Mouse (Mus musculus) spleen, adult 2 months (tissue): ENCODE measurements at regions not wholly inside any gene's neighbourhood (a gene's known extent, or its start where the extent isn't known, plus 50 kb on each side); places are given as distances from the start of the nearest gene placed in this dataset.

Source experiments
- DNase-seq, 2 experiments: peaks; one replicate each; pipeline versions ENCODE4 v3.0.0 to v3.0.0-alpha.2; 2012 to 2021; ENCODE audit warnings: low spot score in 2 of 2, low read depth in 1 of 2
- H3K27ac ChIP-seq: fragments of 200-500 bp; 2 replicates; pipeline ENCODE4 v1.5.1; 2012; ENCODE audit warnings: low read length, inconsistent platforms; ENCODE audit not compliant: insufficient read depth
- H3K27me3 ChIP-seq: fragments of 200-500 bp; 2 replicates; pipeline ENCODE4 v1.6.1; 2012; ENCODE audit warnings: mild to moderate bottlenecking, moderate library complexity, low read length, inconsistent platforms; ENCODE audit not compliant: control insufficient read depth, insufficient read depth
- H3K36me3 ChIP-seq: fragments of 200-500 bp; 2 replicates; pipeline ENCODE4 v1.6.1; 2012; ENCODE audit warnings: mild to moderate bottlenecking, low read length, inconsistent platforms; ENCODE audit not compliant: control insufficient read depth, insufficient read depth
- H3K4me1 ChIP-seq: fragments of 200-500 bp; 2 replicates; pipeline ENCODE4 v1.6.1; 2011; ENCODE audit warnings: inconsistent platforms; ENCODE audit not compliant: control insufficient read depth, insufficient read depth, insufficient read length
- H3K4me3 ChIP-seq: fragments of 200-500 bp; 2 replicates; pipeline ENCODE4 v1.5.1; 2011; ENCODE audit warnings: mild to moderate bottlenecking, inconsistent platforms; ENCODE audit not compliant: insufficient read depth, insufficient read length; ENCODE audit errors: extremely low read depth
- CTCF ChIP-seq: fragments of 200-500 bp; IDR thresholded peaks from 2 replicates; pipeline ENCODE4 v1.5.1; 2011; ENCODE audit warnings: mild to moderate bottlenecking, inconsistent platforms; ENCODE audit not compliant: insufficient read depth, insufficient read length, insufficient replicate concordance; ENCODE audit errors: extremely low read depth
- POLR2A ChIP-seq: fragments of 200-500 bp; IDR thresholded peaks from 2 replicates; pipeline ENCODE4 v1.6.1; 2011; ENCODE audit warnings: low read depth, low read length, inconsistent platforms
- WGBS: fragments of 180-500 bp; shearing (Covaris S2); methylation state at CpG from one replicate; pipeline ENCODE4 v1.1.7; 2018; 5-methylcytosine and 5-hydroxymethylcytosine counted together

- no peaks in the 10 kb centered on the region for H3K4me1 ChIP-seq
- H3K36me3 ChIP-seq, result no peaks in the 10 kb centered on the region
- WGBS, result 87% methylated on average over 2 of the region's 2 CpGs
- H3K4me3 ChIP-seq, result no peak overlapping the region
- TF ChIP-seq POLR2A, result no peak
- no peak for TF ChIP-seq CTCF
- no peaks in the 10 kb centered on the region for H3K27me3 ChIP-seq
- H3K27ac ChIP-seq, result no peak overlapping the region
- DNase-seq, result no peak
These were observed 61.2 kb upstream of the Nampt start for GRCm38 (mm10) chr12:32758150-32758549.

- H3K4me1 ChIP-seq, result no peaks in the 10 kb centered on the region
- WGBS, result 93% methylated on average over 3 of the region's 3 CpGs
- no peak for DNase-seq
- H3K36me3 ChIP-seq, result no peaks in the 10 kb centered on the region
- H3K27ac ChIP-seq, result no peak overlapping the region
- TF ChIP-seq POLR2A (no peak), CTCF (no peak)
- H3K27me3 ChIP-seq, result no peaks in the 10 kb centered on the region
- no peak overlapping the region for H3K4me3 ChIP-seq
These were observed 58.7 kb upstream of the Nampt start for GRCm38 (mm10) chr12:32760627-32761026.

GRCm38 (mm10) chr12:32761055-32761454 is 58.3 kb upstream of the Nampt start:
- no peaks in the 10 kb centered on the region for H3K27me3 ChIP-seq
- H3K4me1 ChIP-seq, result no peaks in the 10 kb centered on the region
- TF ChIP-seq CTCF, result no peak
- TF ChIP-seq POLR2A, result no peak
- H3K27ac ChIP-seq, result no peak overlapping the region
- no peaks in the 10 kb centered on the region for H3K36me3 ChIP-seq
- DNase-seq, result no peak
- WGBS, result 70% methylated on average over 3 of the region's 3 CpGs
- no peak overlapping the region for H3K4me3 ChIP-seq

GRCm38 (mm10) chr12:32764271-32764670 is 55.1 kb upstream of the Nampt start:
- WGBS, result 87% methylated on average over 3 of the region's 3 CpGs
- no peaks in the 10 kb centered on the region for H3K27me3 ChIP-seq
- TF ChIP-seq POLR2A, result no peak
- TF ChIP-seq CTCF, result no peak
- no peak for DNase-seq
- H3K27ac ChIP-seq, result no peak overlapping the region
- H3K36me3 ChIP-seq, result no peaks in the 10 kb centered on the region
- H3K4me1 ChIP-seq, result no peaks in the 10 kb centered on the region
- no peak overlapping the region for H3K4me3 ChIP-seq

GRCm38 (mm10) chr12:32764747-32765146 is 54.6 kb upstream of the Nampt start:
- H3K27ac ChIP-seq, result no peak overlapping the region
- H3K4me1 ChIP-seq, result no peaks in the 10 kb centered on the region
- H3K4me3 ChIP-seq, result no peak overlapping the region
- no peaks in the 10 kb centered on the region for H3K27me3 ChIP-seq
- no peaks in the 10 kb centered on the region for H3K36me3 ChIP-seq
- WGBS, result 83% methylated on average over 7 of the region's 7 CpGs
- no peak for DNase-seq
- TF ChIP-seq CTCF (no peak), POLR2A (no peak)

- H3K4me1 ChIP-seq, result no peaks in the 10 kb centered on the region
- no peak for DNase-seq
- no peak overlapping the region for H3K27ac ChIP-seq
- no peak overlapping the region for H3K4me3 ChIP-seq
- no peaks in the 10 kb centered on the region for H3K36me3 ChIP-seq
- H3K27me3 ChIP-seq, result no peaks in the 10 kb centered on the region
- no peak for TF ChIP-seq CTCF
- TF ChIP-seq POLR2A, result no peak
These were observed 53.5 kb upstream of the Nampt start for GRCm38 (mm10) chr12:32765861-32766260.

- Histone ChIP-seq H3K4me3 (no peak overlapping the region), H3K27me3 (no peaks in the 10 kb centered on the region), H3K27ac (no peak overlapping the region), H3K4me1 (no peaks in the 10 kb centered on the region), H3K36me3 (no peaks in the 10 kb centered on the region)
- WGBS, result 72% methylated on average over 3 of the region's 3 CpGs
- no peak for DNase-seq
- no peak for TF ChIP-seq CTCF
These were observed 52.8 kb upstream of the Nampt start for GRCm38 (mm10) chr12:32766575-32766974.
